Mouse (Mus musculus) myocyte (in vitro differentiated cells): ENCODE measurements around the gene Msh4.
A peak's percentile ranks its signal among the peaks of the same experiment; 100 is the strongest.

Experiments used
- CEBPB ChIP-seq: IDR thresholded peaks from 2 replicates; pipeline ENCODE4 v1.6.1; 2011; ENCODE audit warnings: mild to moderate bottlenecking, moderate library complexity; ENCODE audit not compliant: poor library complexity, insufficient read depth, severe bottlenecking
- MYOD1 ChIP-seq, 3 experiments: IDR thresholded peaks; one replicate each; pipeline ENCODE4 v1.6.1; 2011; ENCODE audit warnings: control low read depth in 2 of 3, low read depth in 2 of 3, mild to moderate bottlenecking in 2 of 3, moderate library complexity in 1 of 3; ENCODE audit not compliant: insufficient read length in 2 of 3, control insufficient read depth in 1 of 3
- POLR2A ChIP-seq: IDR thresholded peaks from one replicate; pipeline ENCODE4 v1.6.1; 2011; ENCODE audit warnings: low read depth, mild to moderate bottlenecking, control low read depth, moderate library complexity; ENCODE audit not compliant: insufficient read length
- POLR2AphosphoS2 ChIP-seq: IDR thresholded peaks from one replicate; pipeline ENCODE4 v1.6.1; 2011; ENCODE audit warnings: low read depth, control low read depth; ENCODE audit not compliant: insufficient read length
- SRF ChIP-seq: IDR thresholded peaks from one replicate; pipeline ENCODE4 v1.6.1; 2011; ENCODE audit warnings: low read depth; ENCODE audit not compliant: control insufficient read depth, insufficient read length

DNA sequence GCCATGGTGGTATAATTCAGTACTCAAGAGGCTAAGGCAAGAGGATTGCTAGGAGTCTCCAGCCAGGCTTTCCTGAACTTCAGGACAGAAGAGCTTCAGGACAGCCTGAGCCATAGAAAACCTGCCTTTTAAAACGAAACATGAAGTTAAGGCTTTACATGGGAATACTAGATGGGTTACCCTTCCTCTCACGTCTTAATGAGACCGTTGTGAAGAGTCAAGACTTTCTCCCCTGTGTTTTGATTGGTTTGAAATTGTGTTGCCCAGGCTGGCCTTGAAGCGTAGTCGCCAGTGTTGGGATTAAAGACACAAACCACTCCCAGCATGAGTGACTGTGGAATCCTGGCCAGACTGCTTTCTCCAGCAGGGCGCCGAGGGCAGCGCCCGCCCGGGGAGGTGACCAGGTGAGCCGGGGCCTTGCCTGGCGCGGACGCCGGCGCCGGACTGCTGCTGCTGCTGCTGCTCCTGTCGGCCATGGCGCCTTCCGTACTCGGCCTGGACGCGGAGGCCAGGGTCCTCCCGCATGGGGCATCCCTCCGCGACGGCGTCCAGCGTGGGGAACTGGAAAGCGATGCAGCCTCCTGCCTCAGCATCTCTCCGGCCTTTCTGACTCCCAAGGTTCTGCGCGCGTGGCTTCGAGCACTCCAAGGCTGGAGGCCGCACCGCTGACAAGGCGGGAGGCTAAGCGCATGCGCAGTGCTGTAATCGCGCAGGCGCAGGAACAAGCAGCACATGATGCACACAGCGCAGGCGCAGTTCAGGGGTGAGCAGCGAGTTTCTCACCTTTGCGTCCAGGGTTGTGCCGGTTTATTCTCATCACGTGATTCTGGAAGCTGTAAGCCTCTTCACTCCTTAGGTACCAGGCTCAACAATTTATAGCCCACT is 445 bp downstream of the Msh4 start:
- TF ChIP-seq MYOD1 (IDR thresholded peaks at IDR 0.05; ENCODE audit: control insufficient read depth in 1 of 3, insufficient read length in 2 of 3, low read depth in 2 of 3) (no peak), POLR2A (peak; percentile 43), SRF (no peak), POLR2AphosphoS2 (peak; percentile 89), CEBPB (no peak)
